Mouse (Mus musculus) sigmoid colon, adult 10 weeks (tissue): ENCODE data around the gene Rhov. TPM values are rescaled to one million over a fixed set of nuclear protein-coding genes. Genes with fewer than 3 reads are reported as not detected.

Experiments
- polyA plus RNA-seq: library from polyadenylated mRNA; stranded (reverse); fragments of 350-450 nt; fragmentation: Illumina TruSeq; extraction: RNeasy Lipid Tissue Mini Kit (QIAGEN cat#74804); gene quantifications from one replicate; pipeline ENCODE4 v1.2.3, GENCODE M21; 2014; ENCODE audit warnings: low read depth, low replicate concordance

The Rhov gene
- polyA plus RNA-seq = not detected

GRCm38 (mm10) chr2:119270643-119271331 is at the start of gene Rhov:
Gene Rhov (minus strand): TSS chr2:119271272.

GRCm38 (mm10) chr2:119288270-119288882 is 17.3 kb upstream of the Rhov start, which contains the start of gene Vps18:
Gene Vps18 (plus strand): TSS chr2:119288740.

GRCm38 (mm10) chr2:119237210-119237870 is 33.7 kb downstream of the Rhov start, which contains the start of gene Spint1:
Gene Spint1 (plus strand): TSS chr2:119237362.

GRCm38 (mm10) chr2:119229775-119230704 is 41.0 kb downstream of the Rhov start, which contains the start of gene Ppp1r14d:
Gene Ppp1r14d (minus strand): TSS chr2:119229906.

Other genes starting within 250 kb of the Rhov start
- gene Ccdc32, start 241.9 kb downstream of the Rhov start, polyA plus RNA-seq = 36.6 TPM
- gene Rpusd2, start 236.5 kb downstream of the Rhov start, polyA plus RNA-seq = 4.1 TPM
- 9.7 TPM for gene Knl1, start 224.2 kb downstream of the Rhov start, polyA plus RNA-seq
- 8.2 TPM for gene Rad51, start 158.5 kb downstream of the Rhov start, polyA plus RNA-seq
- 47.9 TPM for gene Rmdn3, start 114.2 kb downstream of the Rhov start, polyA plus RNA-seq
- not detected for gene Gchfr, start 103.5 kb downstream of the Rhov start, polyA plus RNA-seq
- gene Gm14137, start 96.8 kb downstream of the Rhov start, polyA plus RNA-seq = 1.6 TPM
- gene Zfyve19, start 62.7 kb downstream of the Rhov start, polyA plus RNA-seq = 5.5 TPM
- gene Dnajc17, start 62.5 kb downstream of the Rhov start, polyA plus RNA-seq = 0.79 TPM
- gene Ppp1r14d, start 41.4 kb downstream of the Rhov start, polyA plus RNA-seq = 62.5 TPM
- 50.8 TPM for gene Spint1, start 33.9 kb downstream of the Rhov start, polyA plus RNA-seq
- 0.22 TPM for gene Vps18, start 17.5 kb upstream of the Rhov start, polyA plus RNA-seq
- 0.76 TPM for gene Dll4, start 54.5 kb upstream of the Rhov start, polyA plus RNA-seq
- gene Chac1, start 80.0 kb upstream of the Rhov start, polyA plus RNA-seq = 0.54 TPM
- 26.8 TPM for gene Ino80, start 206.4 kb upstream of the Rhov start, polyA plus RNA-seq